Mouse (Mus musculus) CH12F3 (cell line): ENCODE measurements around the gene Ece1.

Experiments
- in situ Hi-C: fragments of 300-500 bp; cut with MboI; formaldehyde crosslinking; loops from 2 replicates; pipeline ENCODE4 v1.14.3; 2020; ENCODE audit warnings: low sequenced_read_pairs

The Ece1 gene

DNA sequence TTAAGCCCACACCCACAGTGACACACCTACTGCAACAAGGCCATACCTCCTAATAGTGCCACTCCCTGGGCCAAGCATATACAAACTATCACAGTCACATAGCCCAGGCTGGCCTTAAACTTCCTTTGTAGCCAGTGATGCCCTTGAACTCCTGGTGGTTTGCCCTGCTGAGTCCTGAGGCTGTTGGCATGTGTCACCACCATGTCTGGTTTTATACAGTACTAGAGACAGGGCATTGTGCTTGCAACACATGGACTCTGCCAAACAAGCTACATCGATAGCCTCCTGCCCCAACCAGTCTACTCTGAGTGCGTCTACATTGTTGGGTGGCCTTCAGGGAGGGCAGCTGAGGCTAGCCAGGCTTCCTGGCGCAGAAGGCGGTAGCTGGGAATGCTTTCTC, 74.1 kb downstream of the Ece1 start:
- in situ Hi-C loops: no loop called here

GRCm38 (mm10) chr4:137940061-137940460, 78.0 kb downstream of the Ece1 start:
- in situ Hi-C loops: no loop called here

GRCm38 (mm10) chr4:137941131-137941844, 79.3 kb downstream of the Ece1 start:
- in situ Hi-C loops: no loop called here

- in situ Hi-C loops: no loop called here
These were observed 80.1 kb downstream of the Ece1 start for GRCm38 (mm10) chr4:137941871-137942781.

GRCm38 (mm10) chr4:137942782-137943486, 80.9 kb downstream of the Ece1 start:
- in situ Hi-C loops: no loop called here

- in situ Hi-C loops: no loop called here
These were observed 81.5 kb downstream of the Ece1 start for GRCm38 (mm10) chr4:137943540-137943939.

- in situ Hi-C loops: no loop called here
These were observed 83.3 kb downstream of the Ece1 start for GRCm38 (mm10) chr4:137945376-137945775.

GRCm38 (mm10) chr4:137946419-137946818, 84.4 kb downstream of the Ece1 start:
- in situ Hi-C loops: no loop called here

DNA sequence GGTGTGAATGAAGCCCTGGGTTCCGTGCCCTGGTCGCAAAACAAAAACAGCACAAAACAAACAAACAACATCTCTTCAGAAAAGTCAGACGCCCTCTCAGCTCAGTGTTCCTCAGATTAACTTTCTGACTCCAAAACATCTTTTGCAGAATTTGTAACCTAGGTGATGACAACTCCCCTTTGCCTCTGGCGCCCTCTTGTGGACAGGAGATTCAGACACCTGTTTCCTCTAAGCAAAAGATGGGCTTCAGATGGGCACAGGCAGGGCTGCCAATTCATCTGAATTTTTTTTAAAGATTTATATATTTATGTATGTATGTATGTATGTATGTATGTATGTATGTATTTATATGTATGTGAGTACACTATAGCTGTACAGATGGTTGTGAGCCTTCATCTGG, 90.8 kb downstream of the Ece1 start:
- in situ Hi-C loops: loop anchor here (10.0 kb wide), 2 partner anchors 98 to 218 kb away; no protein-coding TSS in a partner anchor

GRCm38 (mm10) chr4:137954184-137954583, 92.1 kb downstream of the Ece1 start:
- in situ Hi-C loops: loop anchor here (10.0 kb wide), 2 partner anchors 99 to 219 kb away; no protein-coding TSS in a partner anchor

- in situ Hi-C loops: loop anchor here (10.0 kb wide), 2 partner anchors 100 to 220 kb away; no protein-coding TSS in a partner anchor
These were observed 92.9 kb downstream of the Ece1 start for GRCm38 (mm10) chr4:137954926-137955396.

DNA sequence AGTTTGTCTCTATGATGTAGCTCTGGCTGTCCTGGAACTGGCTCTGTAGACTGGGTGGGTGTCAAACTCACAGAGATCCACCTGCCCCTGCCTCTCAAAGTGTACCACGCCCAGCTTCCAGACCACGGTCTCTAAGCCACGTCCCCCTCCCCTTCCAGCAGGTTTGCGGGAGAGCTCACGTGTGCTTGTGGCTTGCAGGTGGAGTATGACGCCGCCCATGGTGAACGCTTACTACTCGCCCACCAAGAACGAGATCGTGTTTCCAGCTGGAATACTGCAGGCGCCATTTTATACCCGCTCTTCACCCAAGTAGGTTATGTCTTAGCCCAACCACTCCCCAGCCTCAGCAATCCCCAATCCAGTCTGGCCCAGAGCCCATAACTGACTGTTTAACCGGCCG, 94.2 kb downstream of the Ece1 start:
- in situ Hi-C loops: loop anchor here (10.0 kb wide), 2 partner anchors 101 to 221 kb away; no protein-coding TSS in a partner anchor

DNA sequence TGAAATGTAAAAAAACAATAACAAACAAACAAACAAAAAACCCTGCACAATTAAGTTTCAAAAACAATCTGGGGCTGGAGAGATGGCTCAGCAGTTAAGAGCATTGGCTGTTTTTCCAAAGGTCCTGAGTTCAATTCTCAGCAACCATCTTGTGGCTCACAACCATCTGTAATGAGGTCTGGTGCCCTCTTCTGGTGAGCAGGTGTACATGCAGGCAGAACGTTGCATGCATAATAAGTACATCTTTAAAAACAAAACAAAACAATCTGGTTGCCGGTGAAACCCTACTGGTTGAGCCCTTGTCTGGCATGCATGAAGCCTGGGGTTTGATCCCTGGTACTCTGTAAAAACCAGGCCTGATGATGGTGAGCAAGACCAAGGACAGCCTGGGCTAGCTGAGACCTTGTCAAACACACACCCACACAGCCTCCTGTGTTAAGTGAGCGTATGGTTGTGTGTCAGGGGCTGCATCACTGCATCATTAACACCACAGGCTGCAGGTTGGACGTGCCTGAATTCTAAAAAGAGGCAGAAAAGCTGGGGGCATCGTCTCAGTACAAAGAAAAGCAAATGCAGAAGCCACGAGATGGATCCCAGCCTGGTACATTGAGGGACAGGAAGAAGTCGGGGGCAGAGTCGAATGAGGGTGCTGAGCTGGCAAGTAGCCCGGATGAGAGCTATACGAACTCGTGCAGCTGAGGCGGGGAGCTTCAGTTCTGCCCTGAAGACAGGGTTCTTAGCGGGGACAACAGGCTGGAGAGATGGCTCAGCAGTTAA, 98.0 kb downstream of the Ece1 start:
- in situ Hi-C loops: loop anchor here (10.0 kb wide), 2 partner anchors 105 to 225 kb away; no protein-coding TSS in a partner anchor

DNA sequence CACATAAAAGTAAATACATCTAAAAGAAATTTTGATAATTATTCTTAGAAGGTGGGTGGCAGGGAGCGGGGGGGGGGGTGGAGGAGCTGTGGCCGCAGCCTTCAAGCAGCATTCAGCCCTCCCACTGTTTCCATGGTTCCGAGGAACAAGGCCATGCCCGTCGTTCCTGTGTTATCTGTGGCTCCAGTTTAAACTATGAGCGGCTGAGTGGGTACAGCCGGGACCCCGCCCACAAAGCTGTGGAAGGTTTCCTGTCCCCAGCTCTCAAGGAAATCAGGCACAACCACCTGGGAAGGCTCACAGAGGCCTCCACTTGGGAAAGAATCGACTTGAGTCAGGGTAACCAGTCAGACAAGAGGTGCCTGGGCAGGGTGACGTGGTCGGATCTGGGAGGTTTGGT, 98.7 kb downstream of the Ece1 start:
- in situ Hi-C loops: no loop called here

DNA sequence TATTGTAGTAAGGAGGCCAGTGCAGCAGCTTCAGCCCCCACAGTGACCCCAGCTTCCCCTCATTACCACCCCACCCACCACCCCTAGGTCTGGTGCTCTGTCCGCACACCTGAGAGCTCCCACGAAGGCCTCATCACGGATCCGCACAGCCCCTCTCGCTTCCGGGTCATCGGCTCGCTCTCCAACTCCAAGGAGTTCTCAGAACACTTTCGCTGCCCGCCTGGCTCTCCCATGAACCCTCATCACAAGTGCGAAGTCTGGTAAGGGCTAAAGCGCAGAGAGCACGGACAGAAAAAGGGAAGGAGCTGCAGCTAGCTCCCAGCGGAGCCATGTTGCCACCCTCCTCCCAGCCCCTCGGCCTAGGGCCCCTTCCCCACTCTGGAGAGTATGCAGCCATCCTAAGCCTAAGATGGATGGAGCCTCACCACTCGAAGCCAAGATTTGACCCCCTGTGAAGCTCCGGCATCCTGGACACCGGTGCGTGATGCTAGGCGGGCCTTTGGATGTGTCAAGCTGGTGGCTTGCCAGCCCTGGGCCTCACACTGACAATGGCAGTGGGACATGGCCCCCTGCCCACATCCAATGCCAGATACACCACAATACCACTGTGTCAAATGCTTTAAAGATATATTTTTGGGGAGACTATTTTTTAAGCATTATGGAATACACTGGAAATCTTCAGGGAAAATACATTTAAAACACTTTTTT, 100.8 kb downstream of the Ece1 start:
- in situ Hi-C loops: no loop called here

GRCm38 (mm10) chr4:137963431-137963830, 101.4 kb downstream of the Ece1 start:
- in situ Hi-C loops: no loop called here

DNA sequence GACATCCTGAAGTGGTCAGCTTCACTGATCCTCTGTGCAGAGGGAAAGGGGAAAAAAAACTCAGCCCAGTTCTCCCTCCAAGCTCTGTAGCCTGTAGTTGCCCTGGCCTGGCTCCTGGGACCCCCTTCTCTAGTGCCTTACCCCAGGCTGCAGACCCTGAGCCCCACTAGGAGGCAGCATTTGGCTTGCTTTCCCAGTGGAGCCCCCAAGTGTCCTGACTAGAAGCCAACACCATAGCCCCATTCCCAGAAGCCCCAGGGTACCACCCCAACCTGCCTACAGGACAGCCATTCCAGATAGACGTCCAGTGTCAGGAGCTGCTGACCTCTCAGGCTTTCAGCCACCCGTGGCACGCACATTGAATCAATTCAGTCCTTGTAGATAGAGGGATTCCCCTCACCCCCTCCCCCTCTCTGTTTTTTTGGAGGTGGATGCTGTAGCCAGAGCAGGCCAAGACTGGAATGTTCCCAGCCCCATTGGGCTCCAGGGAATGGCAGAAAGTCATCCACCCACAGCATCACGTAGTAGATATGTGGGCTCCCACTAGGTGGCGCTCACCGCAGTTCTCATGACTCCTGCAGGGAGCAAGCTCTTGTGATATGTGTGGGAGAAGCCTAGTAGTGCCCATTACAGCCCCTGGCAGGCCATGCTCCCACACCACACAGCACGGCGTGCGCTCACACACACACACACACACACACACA, 102.0 kb downstream of the Ece1 start:
- in situ Hi-C loops: no loop called here

GRCm38 (mm10) chr4:137964585-137964930, 102.5 kb downstream of the Ece1 start:
- in situ Hi-C loops: no loop called here

- in situ Hi-C loops: no loop called here
These were observed 106.2 kb downstream of the Ece1 start for GRCm38 (mm10) chr4:137968203-137968602.
